Mouse (Mus musculus) monocyte, adult 2 months (primary cell): ENCODE results near the gene Kmt2b.

Experiments
- DNase-seq, 2 experiments: peaks; one replicate each; pipeline ENCODE4 v3.0.0; 2022; ENCODE audit warnings: low spot score in 2 of 2, low read depth in 1 of 2

The Kmt2b gene

GRCm38 (mm10) chr7:30549880-30550279, 38.6 kb downstream of the Kmt2b start:
- DNase-seq = no peak

GRCm38 (mm10) chr7:30544327-30544726, 44.2 kb downstream of the Kmt2b start:
- no peak for DNase-seq

GRCm38 (mm10) chr7:30540572-30540971, 48.0 kb downstream of the Kmt2b start:
- DNase-seq = no peak

- DNase-seq = peak; percentile 78 to 79
These were observed 53.6 kb downstream of the Kmt2b start, which contains the start of gene Arhgap33 for GRCm38 (mm10) chr7:30534633-30535577. Arhgap33 (minus strand) TSS chr7:30535060.

- no peak for DNase-seq
These were observed 54.4 kb downstream of the Kmt2b start for GRCm38 (mm10) chr7:30533941-30534632.

- no peak for DNase-seq
These were observed 55.6 kb downstream of the Kmt2b start for GRCm38 (mm10) chr7:30532931-30533330.

GRCm38 (mm10) chr7:30531291-30531815, 57.2 kb downstream of the Kmt2b start:
- no peak for DNase-seq

- no peak for DNase-seq
These were observed 61.5 kb downstream of the Kmt2b start for GRCm38 (mm10) chr7:30526981-30527380.

- DNase-seq = no peak
These were observed 62.1 kb downstream of the Kmt2b start for GRCm38 (mm10) chr7:30526399-30526798.

- no peak for DNase-seq
These were observed 62.6 kb downstream of the Kmt2b start for GRCm38 (mm10) chr7:30525954-30526353.

- DNase-seq = no peak
These were observed 64.0 kb downstream of the Kmt2b start for GRCm38 (mm10) chr7:30524487-30524886.

GRCm38 (mm10) chr7:30522871-30523270, 65.7 kb downstream of the Kmt2b start:
- DNase-seq = no peak

- DNase-seq = no peak
These were observed 67.7 kb downstream of the Kmt2b start for GRCm38 (mm10) chr7:30520856-30521255.

- no peak for DNase-seq
These were observed 68.1 kb downstream of the Kmt2b start for GRCm38 (mm10) chr7:30520396-30520795.
